In the genomic region with DNA sequence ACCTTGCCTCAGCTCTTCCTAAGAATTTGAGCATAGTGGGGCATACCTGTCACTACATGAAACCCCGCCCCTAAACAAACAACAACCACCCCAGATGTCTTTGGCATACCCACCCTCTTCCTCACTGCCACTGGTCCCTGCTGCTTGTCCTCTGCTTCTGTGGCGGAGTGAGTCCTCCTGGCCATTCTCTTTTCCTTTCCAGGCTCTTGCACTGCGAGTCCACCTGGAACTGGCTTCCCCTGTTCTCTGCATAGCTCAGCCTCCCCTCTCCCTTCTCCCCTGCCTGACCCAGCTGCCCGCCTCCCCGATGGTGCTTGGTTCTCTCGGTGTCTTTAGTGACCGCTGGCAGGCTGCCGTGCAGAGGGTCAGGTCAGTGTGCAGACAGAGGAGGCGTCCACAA, we compare ENCODE assay signal across 9 mouse cellular contexts. TPM values are rescaled to one million over a fixed set of nuclear protein-coding genes. Genes with fewer than 3 reads are reported as not detected.
DNase-seq lines count a peak whose midpoint lies in the region; ATAC-seq and TF ChIP-seq lines count a peak whose summit lies in the region.
"Had no signal": no experiment of that assay in that cellular context is flagged by ENCODE, and none has a peak within 500 bp of the region (broad histone marks: within the 10 kb centered on the region; RNA-seq: fewer than 3 reads in every experiment).

No protein-coding gene starts in this region.

- H3K27ac ChIP-seq in kidney, postnatal 0 days: no peak overlapping the region
- H3K27ac ChIP-seq in embryonic facial prominence, embryonic 15.5 days (replicated peaks): no peak overlapping the region
- 0 out of 2 replicates have a peak overlapping the region, but pooled peaks have one; percentile 83 for H3K27ac ChIP-seq in limb, embryonic 10.5 days
- no peak overlapping the region for H3K27ac ChIP-seq in neural tube, embryonic 15.5 days (replicated peaks)

- no peak for ATAC-seq in kidney, postnatal 0 days (replicated peaks; ENCODE audit: low FRiP score, low read depth)
- no peak for ATAC-seq in embryonic facial prominence, embryonic 15.5 days (ENCODE audit: insufficient number of reproducible peaks, low FRiP score, low TSS enrichment, low read depth)
- ATAC-seq in neural tube, embryonic 15.5 days (ENCODE audit: low FRiP score): no peak

- peaks cover 23% of the 10 kb centered on the region for H3K36me3 ChIP-seq in kidney, postnatal 0 days (ENCODE audit: insufficient read depth, low read length)
- peaks cover 30% of the 10 kb centered on the region for H3K36me3 ChIP-seq in embryonic facial prominence, embryonic 15.5 days
- peaks cover 35% of the 10 kb centered on the region for H3K36me3 ChIP-seq in limb, embryonic 10.5 days
- peaks cover 33% of the 10 kb centered on the region for H3K36me3 ChIP-seq in neural tube, embryonic 15.5 days

- H3K4me2 ChIP-seq in kidney, postnatal 0 days (ENCODE audit: low read length): peak overlapping the region; percentile 68
- peak overlapping the region; percentile 75 for H3K4me2 ChIP-seq in embryonic facial prominence, embryonic 15.5 days (replicated peaks)
- peak overlapping the region; percentile 85 for H3K4me2 ChIP-seq in neural tube, embryonic 15.5 days

- no peak overlapping the region for H3K9ac ChIP-seq in kidney, postnatal 0 days (ENCODE audit: low read depth, low read length)
- no peak overlapping the region; the same call in 1 of the 2 replicates for H3K9ac ChIP-seq in embryonic facial prominence, embryonic 15.5 days
- peak overlapping the region; percentile 87 for H3K9ac ChIP-seq in neural tube, embryonic 15.5 days (replicated peaks)

- H3K4me3 ChIP-seq in kidney, postnatal 0 days (replicated peaks; ENCODE audit: low read depth, low read length): peak overlapping the region; percentile 70; the same call in 1 of the 2 replicates
- H3K4me3 ChIP-seq in embryonic facial prominence, embryonic 15.5 days (replicated peaks): peak overlapping the region; percentile 98
- peak overlapping the region; percentile 87 for H3K4me3 ChIP-seq in limb, embryonic 10.5 days
- H3K4me3 ChIP-seq in neural tube, embryonic 15.5 days (replicated peaks): peak overlapping the region; percentile 94

- peaks cover 9% of the 10 kb centered on the region; the same call in 1 of the 2 replicates for H3K4me1 ChIP-seq in kidney, postnatal 0 days (replicated peaks; ENCODE audit: insufficient read depth, low read length)
- H3K4me1 ChIP-seq in embryonic facial prominence, embryonic 15.5 days: peaks cover 10% of the 10 kb centered on the region
- peaks cover 12% of the 10 kb centered on the region for H3K4me1 ChIP-seq in limb, embryonic 10.5 days
- peaks cover 17% of the 10 kb centered on the region for H3K4me1 ChIP-seq in neural tube, embryonic 15.5 days

- H3K27me3 ChIP-seq in kidney, postnatal 0 days (ENCODE audit: insufficient read depth, low read length): no peaks in the 10 kb centered on the region
- no peaks in the 10 kb centered on the region for H3K27me3 ChIP-seq in embryonic facial prominence, embryonic 15.5 days
- H3K27me3 ChIP-seq in limb, embryonic 10.5 days (ENCODE audit: low read depth, poor library complexity, severe bottlenecking): peaks cover 4% of the 10 kb centered on the region; the same call in 1 of the 2 replicates
- 0 out of 2 replicates have a peak, but pooled peaks cover 4% of the 10 kb centered on the region for H3K27me3 ChIP-seq in neural tube, embryonic 15.5 days (replicated peaks)

- H3K9me3 ChIP-seq in kidney, postnatal 0 days (replicated peaks; ENCODE audit: low read length): no peaks in the 10 kb centered on the region
- no peaks in the 10 kb centered on the region for H3K9me3 ChIP-seq in embryonic facial prominence, embryonic 15.5 days (replicated peaks)
- H3K9me3 ChIP-seq in limb, embryonic 10.5 days (replicated peaks): no peaks in the 10 kb centered on the region
- no peaks in the 10 kb centered on the region for H3K9me3 ChIP-seq in neural tube, embryonic 15.5 days (replicated peaks)

- no peak for TF ChIP-seq CTCF in kidney, postnatal 0 days (IDR thresholded peaks at IDR 0.05; ENCODE audit: low read depth)

- no peak for DNase-seq in kidney, postnatal 0 days (ENCODE audit: low spot score)
- DNase-seq in kidney, postnatal 14 days: no peak
- no peak for DNase-seq in limb, embryonic 10.5 days (ENCODE audit: low spot score)
- no peak for DNase-seq in thymus, postnatal 0 days (ENCODE audit: low spot score)
- no peak for DNase-seq in spleen, adult 18-20 months
- DNase-seq in left cerebral cortex, adult 18-20 months (ENCODE audit: low spot score in 2 of 2): no peak

- 74% methylated on average over 9 of the region's 9 CpGs for WGBS in kidney, postnatal 0 days
- 87% methylated on average over 9 of the region's 9 CpGs for WGBS in embryonic facial prominence, embryonic 15.5 days
- whole genome bisulfite sequencing in limb, embryonic 10.5 days: 88% methylated on average over 9 of the region's 9 CpGs
- 85% methylated on average over 9 of the region's 9 CpGs for WGBS in neural tube, embryonic 15.5 days

RNA-seq across cellular contexts. Expression of gene Mvb12a, which starts 1.0 kb away (rescaled TPM):
- polyA plus RNA-seq in kidney, postnatal 0 days (2015; fragmentation: Nextera tagmentation; extraction: Ambion mirVana): 129 and 131 TPM in 2 replicates
- 86.8 and 92.9 TPM in 2 replicates for polyA plus RNA-seq in embryonic facial prominence, embryonic 15.5 days (2015; fragmentation: Nextera tagmentation; extraction: Ambion mirVana)
- 76.2 and 77.5 TPM in 2 replicates for polyA plus RNA-seq in limb, embryonic 10.5 days (2016; fragmentation: Nextera tagmentation; extraction: Ambion mirVana)
- polyA plus RNA-seq in neural tube, embryonic 15.5 days (2015; fragmentation: Nextera tagmentation; extraction: Ambion mirVana): 71.3 and 72.0 TPM in 2 replicates
- 98.3 and 101 TPM in 2 replicates for polyA plus RNA-seq in thymus, postnatal 0 days (2015; fragmentation: Nextera tagmentation; extraction: Ambion mirVana)
- 10 to 100 TPM; 35.5 to 36.6 TPM for total RNA-seq in left cerebral cortex, adult 18-20 months (2021)

RNA-seq across cellular contexts. Expression of gene Bst2, which starts 6.5 kb away (rescaled TPM):
- polyA plus RNA-seq in kidney, postnatal 0 days (2015; fragmentation: Nextera tagmentation; extraction: Ambion mirVana): 106 and 124 TPM in 2 replicates
- 34.8 and 35.5 TPM in 2 replicates for polyA plus RNA-seq in embryonic facial prominence, embryonic 15.5 days (2015; fragmentation: Nextera tagmentation; extraction: Ambion mirVana)
- 5.6 TPM in 2 replicates for polyA plus RNA-seq in limb, embryonic 10.5 days (2016; fragmentation: Nextera tagmentation; extraction: Ambion mirVana)
- 16.1 and 35.7 TPM in 2 replicates for polyA plus RNA-seq in neural tube, embryonic 15.5 days (2015; fragmentation: Nextera tagmentation; extraction: Ambion mirVana)
- 158 TPM in 2 replicates for polyA plus RNA-seq in thymus, postnatal 0 days (2015; fragmentation: Nextera tagmentation; extraction: Ambion mirVana)
- 1 to 10 TPM; 4.7 to 6.9 TPM for total RNA-seq in left cerebral cortex, adult 18-20 months (2021)

RNA-seq across cellular contexts. Expression of gene Tmem221, which starts 14.9 kb away (rescaled TPM):
- 17.1 and 19.1 TPM in 2 replicates for polyA plus RNA-seq in kidney, postnatal 0 days (2015; fragmentation: Nextera tagmentation; extraction: Ambion mirVana)
- 1.2 and 1.7 TPM in 2 replicates for polyA plus RNA-seq in embryonic facial prominence, embryonic 15.5 days (2015; fragmentation: Nextera tagmentation; extraction: Ambion mirVana)
- polyA plus RNA-seq in limb, embryonic 10.5 days (2016; fragmentation: Nextera tagmentation; extraction: Ambion mirVana): 0.29 and 0.45 TPM in 2 replicates
- polyA plus RNA-seq in neural tube, embryonic 15.5 days (2015; fragmentation: Nextera tagmentation; extraction: Ambion mirVana): 0.15 and 0.95 TPM in 2 replicates
- polyA plus RNA-seq in thymus, postnatal 0 days (2015; fragmentation: Nextera tagmentation; extraction: Ambion mirVana): 13.0 and 13.1 TPM in 2 replicates
- under 1 TPM; 0.21 to 0.23 TPM for total RNA-seq in left cerebral cortex, adult 18-20 months (2021)
- total RNA-seq: gastrocnemius, adult 8-10 months had no signal

RNA-seq across cellular contexts. Expression of gene Ccdc194, which starts 18.2 kb away (rescaled TPM):
- 0.19 and 0.20 TPM in 2 replicates for polyA plus RNA-seq in kidney, postnatal 0 days (2015; fragmentation: Nextera tagmentation; extraction: Ambion mirVana)
- 2.4 and 3.0 TPM in 2 replicates for polyA plus RNA-seq in embryonic facial prominence, embryonic 15.5 days (2015; fragmentation: Nextera tagmentation; extraction: Ambion mirVana)
- polyA plus RNA-seq in limb, embryonic 10.5 days (2016; fragmentation: Nextera tagmentation; extraction: Ambion mirVana): 0.65 and 0.78 TPM in 2 replicates
- polyA plus RNA-seq in neural tube, embryonic 15.5 days (2015; fragmentation: Nextera tagmentation; extraction: Ambion mirVana): 0.13 TPM in 2 replicates
- polyA plus RNA-seq in thymus, postnatal 0 days (2015; fragmentation: Nextera tagmentation; extraction: Ambion mirVana): 0.08 and 0.15 TPM in 2 replicates
- total RNA-seq in left cerebral cortex, adult 18-20 months (2021): not detected
- total RNA-seq: gastrocnemius, adult 8-10 months had no signal

RNA-seq across cellular contexts. Expression of gene Nxnl1, which starts 22.6 kb away (rescaled TPM):
- 0.13 and 0.20 TPM in 2 replicates for polyA plus RNA-seq in kidney, postnatal 0 days (2015; fragmentation: Nextera tagmentation; extraction: Ambion mirVana)
- polyA plus RNA-seq in embryonic facial prominence, embryonic 15.5 days (2015; fragmentation: Nextera tagmentation; extraction: Ambion mirVana): 0.13 and 0.18 TPM in 2 replicates
- not detected in 2 replicates for polyA plus RNA-seq in limb, embryonic 10.5 days (2016; fragmentation: Nextera tagmentation; extraction: Ambion mirVana)
- 0.15 TPM in 1 of 2 replicates, not detected in the other for polyA plus RNA-seq in neural tube, embryonic 15.5 days (2015; fragmentation: Nextera tagmentation; extraction: Ambion mirVana)
- 1.1 and 1.3 TPM in 2 replicates for polyA plus RNA-seq in thymus, postnatal 0 days (2015; fragmentation: Nextera tagmentation; extraction: Ambion mirVana)
- under 1 TPM in 1 of 2 experiments, not detected in 1; 0.26 TPM for total RNA-seq in left cerebral cortex, adult 18-20 months (2021)
